Mouse (Mus musculus) forebrain, embryonic 12.5 days (tissue): ENCODE data around the gene Myt1l. TPM values are rescaled to one million over a fixed set of nuclear protein-coding genes. Genes with fewer than 3 reads are reported as not detected.

Experiments used
- ATAC-seq: fragments of 200-750 bp; cut with Nextera tagmentation; 2 replicates; pipeline ENCODE4 v1.8.0; 2017; ENCODE audit warnings: moderate TSS enrichment; ENCODE audit not compliant: low FRiP score
- H3K27ac ChIP-seq: fragments of 300-500 bp; sonication (generic); 2 replicates; pipeline ENCODE4 v1.5.1; 2016; ENCODE audit warnings: mild to moderate bottlenecking
- H3K27me3 ChIP-seq: fragments of 300-500 bp; sonication (generic); 2 replicates; pipeline ENCODE4 v1.6.1; 2016; ENCODE audit warnings: mild to moderate bottlenecking
- H3K36me3 ChIP-seq: fragments of 300-500 bp; sonication (generic); replicated peaks from 2 replicates; pipeline ENCODE4 v1.6.1; 2016; ENCODE audit warnings: mild to moderate bottlenecking
- H3K4me1 ChIP-seq: fragments of 300-500 bp; sonication (generic); 2 replicates; pipeline ENCODE4 v1.6.1; 2016
- H3K4me2 ChIP-seq: fragments of 300-500 bp; sonication (generic); 2 replicates; pipeline ENCODE4 v1.6.1; 2016; ENCODE audit warnings: mild to moderate bottlenecking, moderate library complexity
- H3K4me3 ChIP-seq: fragments of 300-500 bp; sonication (generic); replicated peaks from 2 replicates; pipeline ENCODE4 v1.5.1; 2016; ENCODE audit warnings: mild to moderate bottlenecking
- H3K9ac ChIP-seq: fragments of 300-500 bp; sonication (generic); 2 replicates; pipeline ENCODE4 v1.6.1; 2016; ENCODE audit warnings: mild to moderate bottlenecking
- H3K9me3 ChIP-seq: fragments of 300-500 bp; sonication (generic); 2 replicates; pipeline ENCODE4 v1.6.1; 2016
- WGBS: fragments of 180-500 bp; shearing (Covaris S2); methylation state at CpG from one replicate; pipeline ENCODE4 v1.1.7; 2016; 5-methylcytosine and 5-hydroxymethylcytosine counted together
- polyA plus RNA-seq: library from polyadenylated mRNA; unstranded; fragments of >200 nt; fragmentation: Nextera tagmentation; extraction: Ambion mirVana; gene quantifications from 2 replicates; pipeline ENCODE4 v1.2.1, GENCODE M21; 2016

Myt1l gene
- polyA plus RNA-seq, 1 experiment from 2014 or later, result 53.6 TPM

GRCm38 (mm10) chr12:29755086-29755871 lies 227.1 kb downstream of the Myt1l start:
- Histone ChIP-seq H3K9ac (no peak overlapping the region), H3K4me3 (no peak overlapping the region), H3K9me3 (no peaks in the 10 kb centered on the region), H3K4me1 (no peaks in the 10 kb centered on the region), H3K27ac (no peak overlapping the region), H3K36me3 (no peaks in the 10 kb centered on the region), H3K27me3 (no peaks in the 10 kb centered on the region), H3K4me2 (no peak overlapping the region)
- 86% methylated on average over 5 of the region's 5 CpGs for WGBS
- no peak for ATAC-seq

- no peaks in the 10 kb centered on the region for H3K36me3 ChIP-seq
- H3K9ac ChIP-seq, result no peak overlapping the region
- H3K4me2 ChIP-seq, result no peak overlapping the region
- no peaks in the 10 kb centered on the region for H3K4me1 ChIP-seq
- ATAC-seq, result no peak
- no peak overlapping the region for H3K27ac ChIP-seq
- no peaks in the 10 kb centered on the region for H3K9me3 ChIP-seq
- 86% methylated on average over 3 of the region's 3 CpGs for WGBS
- no peaks in the 10 kb centered on the region for H3K27me3 ChIP-seq
- no peak overlapping the region for H3K4me3 ChIP-seq
Measured at GRCm38 (mm10) chr12:29755872-29756265, 227.7 kb downstream of the Myt1l start.

- Histone ChIP-seq H3K4me1 (no peaks in the 10 kb centered on the region), H3K36me3 (no peaks in the 10 kb centered on the region), H3K4me3 (no peak overlapping the region), H3K27me3 (no peaks in the 10 kb centered on the region), H3K27ac (no peak overlapping the region), H3K4me2 (no peak overlapping the region), H3K9me3 (no peaks in the 10 kb centered on the region), H3K9ac (no peak overlapping the region)
- no peak for ATAC-seq
- 82% methylated on average over 4 of the region's 4 CpGs for WGBS
Measured at GRCm38 (mm10) chr12:29760611-29761010, 232.4 kb downstream of the Myt1l start.

- no peaks in the 10 kb centered on the region for H3K36me3 ChIP-seq
- peaks cover 5% of the 10 kb centered on the region; the same call in 1 of the 2 replicates for H3K4me1 ChIP-seq
- H3K9me3 ChIP-seq, result no peaks in the 10 kb centered on the region
- WGBS, result 87% methylated on average over 1 of the region's 1 CpGs
- no peak overlapping the region for H3K27ac ChIP-seq
- H3K4me2 ChIP-seq, result no peak overlapping the region
- no peak overlapping the region for H3K4me3 ChIP-seq
- ATAC-seq, result no peak
- no peak overlapping the region for H3K9ac ChIP-seq
- no peaks in the 10 kb centered on the region for H3K27me3 ChIP-seq
Measured at GRCm38 (mm10) chr12:29766158-29766557, 238.0 kb downstream of the Myt1l start.

- Histone ChIP-seq H3K27me3 (no peaks in the 10 kb centered on the region), H3K27ac (no peak overlapping the region), H3K9ac (no peak overlapping the region), H3K36me3 (no peaks in the 10 kb centered on the region), H3K4me3 (no peak overlapping the region), H3K4me2 (no peak overlapping the region), H3K9me3 (no peaks in the 10 kb centered on the region), H3K4me1 (peaks cover 5% of the 10 kb centered on the region; the same call in 1 of the 2 replicates)
- 74% methylated on average over 3 of the region's 3 CpGs for WGBS
- no peak for ATAC-seq
Measured at GRCm38 (mm10) chr12:29771791-29772190, 243.6 kb downstream of the Myt1l start.

- H3K9me3 ChIP-seq, result no peaks in the 10 kb centered on the region
- H3K4me3 ChIP-seq, result no peak overlapping the region
- H3K27ac ChIP-seq, result no peak overlapping the region
- no peak overlapping the region for H3K4me2 ChIP-seq
- no peak for ATAC-seq
- H3K27me3 ChIP-seq, result no peaks in the 10 kb centered on the region
- no peak overlapping the region for H3K9ac ChIP-seq
- H3K36me3 ChIP-seq, result no peaks in the 10 kb centered on the region
- H3K4me1 ChIP-seq, result peaks cover 5% of the 10 kb centered on the region; the same call in 1 of the 2 replicates
Measured at GRCm38 (mm10) chr12:29772401-29772800, 244.2 kb downstream of the Myt1l start.

- no peaks in the 10 kb centered on the region for H3K9me3 ChIP-seq
- H3K9ac ChIP-seq, result no peak overlapping the region
- no peak overlapping the region for H3K4me3 ChIP-seq
- H3K4me1 ChIP-seq, result no peaks in the 10 kb centered on the region
- WGBS, result 93% methylated on average over 2 of the region's 2 CpGs
- no peak overlapping the region for H3K4me2 ChIP-seq
- H3K27ac ChIP-seq, result no peak overlapping the region
- no peaks in the 10 kb centered on the region for H3K36me3 ChIP-seq
- no peaks in the 10 kb centered on the region for H3K27me3 ChIP-seq
- no peak for ATAC-seq
Measured at GRCm38 (mm10) chr12:29778901-29779300, 250.7 kb downstream of the Myt1l start.

GRCm38 (mm10) chr12:29789319-29790050 lies 261.3 kb downstream of the Myt1l start:
- 20% methylated on average over 16 of the region's 16 CpGs for WGBS
- peak overlapping the region; percentile 42 for H3K4me2 ChIP-seq
- H3K4me3 ChIP-seq, result no peak overlapping the region
- peak; percentile 92 for ATAC-seq
- H3K27me3 ChIP-seq, result no peaks in the 10 kb centered on the region; the same call in 1 of the 2 replicates
- no peaks in the 10 kb centered on the region for H3K9me3 ChIP-seq
- H3K9ac ChIP-seq, result no peak overlapping the region
- no peaks in the 10 kb centered on the region for H3K36me3 ChIP-seq
- H3K4me1 ChIP-seq, result peaks cover 14% of the 10 kb centered on the region
- peak overlapping the region; percentile 87 for H3K27ac ChIP-seq

- Histone ChIP-seq H3K4me1 (peaks cover 14% of the 10 kb centered on the region), H3K4me2 (peak overlapping the region; percentile 42), H3K9ac (no peak overlapping the region), H3K9me3 (no peaks in the 10 kb centered on the region), H3K27ac (peak overlapping the region; percentile 87), H3K27me3 (no peaks in the 10 kb centered on the region; the same call in 1 of the 2 replicates), H3K4me3 (no peak overlapping the region), H3K36me3 (no peaks in the 10 kb centered on the region)
- 40% methylated on average over 4 of the region's 4 CpGs for WGBS
- ATAC-seq, result peak; percentile 66
Measured at GRCm38 (mm10) chr12:29790051-29790386, 261.8 kb downstream of the Myt1l start.

GRCm38 (mm10) chr12:29792998-29793397 lies 264.8 kb downstream of the Myt1l start:
- Histone ChIP-seq H3K27ac (no peak overlapping the region), H3K9ac (no peak overlapping the region), H3K4me1 (peaks cover 14% of the 10 kb centered on the region), H3K9me3 (no peaks in the 10 kb centered on the region), H3K36me3 (no peaks in the 10 kb centered on the region), H3K4me3 (no peak overlapping the region), H3K27me3 (no peaks in the 10 kb centered on the region; the same call in 1 of the 2 replicates), H3K4me2 (no peak overlapping the region)
- WGBS, result 75% methylated on average over 5 of the region's 5 CpGs
- ATAC-seq, result no peak

GRCm38 (mm10) chr12:29795107-29795673 lies 267.0 kb downstream of the Myt1l start:
- Histone ChIP-seq H3K4me2 (no peak overlapping the region), H3K4me3 (no peak overlapping the region), H3K27ac (no peak overlapping the region), H3K9ac (no peak overlapping the region), H3K9me3 (no peaks in the 10 kb centered on the region), H3K27me3 (peaks cover 4% of the 10 kb centered on the region; the same call in 1 of the 2 replicates), H3K4me1 (no peaks in the 10 kb centered on the region; the same call in 1 of the 2 replicates), H3K36me3 (no peaks in the 10 kb centered on the region)
- 44% methylated on average over 5 of the region's 5 CpGs for WGBS
- no peak for ATAC-seq

GRCm38 (mm10) chr12:29798595-29799391 lies 270.6 kb downstream of the Myt1l start:
- H3K4me3 ChIP-seq, result no peak overlapping the region
- H3K27ac ChIP-seq, result no peak overlapping the region
- H3K36me3 ChIP-seq, result no peaks in the 10 kb centered on the region
- no peaks in the 10 kb centered on the region for H3K9me3 ChIP-seq
- H3K4me2 ChIP-seq, result no peak overlapping the region
- WGBS, result 66% methylated on average over 3 of the region's 3 CpGs
- H3K4me1 ChIP-seq, result no peaks in the 10 kb centered on the region; the same call in 1 of the 2 replicates
- H3K27me3 ChIP-seq, result peaks cover 4% of the 10 kb centered on the region; the same call in 1 of the 2 replicates
- H3K9ac ChIP-seq, result no peak overlapping the region
- ATAC-seq, result no peak
